Comparison of ENCODE assay signal across 8 mouse cellular contexts in genomic region chr1:39192460-39192996, GRCm38 (mm10). TPM values are rescaled to one million over a fixed set of nuclear protein-coding genes. Genes with fewer than 3 reads are reported as not detected.
DNase-seq lines count a peak whose midpoint lies in the region; ATAC-seq and TF ChIP-seq lines count a peak whose summit lies in the region.

No protein-coding gene starts in this region.

- H3K4me1 ChIP-seq in megakaryocyte, embryonic 14.5 days = peaks cover 48% of the 10 kb centered on the region
- H3K4me1 ChIP-seq in forebrain, embryonic 11.5 days (replicated peaks; ENCODE audit: control insufficient read depth, insufficient read depth, low read length) = peaks cover 12% of the 10 kb centered on the region
- peaks cover 9 to 30% of the 10 kb centered on the region in 2 experiments for H3K4me1 ChIP-seq in heart, embryonic 14.5 days (ENCODE audit: control insufficient read depth in 2 of 2, insufficient read depth in 2 of 2, low read length in 2 of 2)
- H3K4me1 ChIP-seq in kidney, postnatal 0 days (replicated peaks; ENCODE audit: insufficient read depth, low read length) = peaks cover 9% of the 10 kb centered on the region
- H3K4me1 ChIP-seq in liver, embryonic 16.5 days (ENCODE audit: control insufficient read depth, low read depth, low read length) = no peaks in the 10 kb centered on the region
- peaks cover 24% of the 10 kb centered on the region for H3K4me1 ChIP-seq in olfactory bulb, adult 2 months (ENCODE audit: control insufficient read depth, insufficient read depth, low read length)

- no peak overlapping the region for H3K9ac ChIP-seq in forebrain, embryonic 11.5 days (ENCODE audit: low read length)
- H3K9ac ChIP-seq in heart, embryonic 14.5 days (ENCODE audit: low read length) = peak overlapping the region; percentile 84
- H3K9ac ChIP-seq in kidney, postnatal 0 days (ENCODE audit: low read depth, low read length) = no peak overlapping the region
- H3K9ac ChIP-seq in liver, embryonic 16.5 days (ENCODE audit: low read depth, low read length) = peak overlapping the region; percentile 24; the same call in 1 of the 2 replicates

- TF ChIP-seq CTCF in kidney, postnatal 0 days (IDR thresholded peaks at IDR 0.05; ENCODE audit: low read depth) = peak; percentile 30
- TF ChIP-seq CTCF in olfactory bulb, adult 2 months (IDR thresholded peaks at IDR 0.05; ENCODE audit: insufficient read depth, low read depth, low read length) = no peak

- ATAC-seq in megakaryocyte, adult 5-6 weeks (ENCODE audit: poor library complexity, severe bottlenecking) = no peak
- no peak for ATAC-seq in forebrain, embryonic 11.5 days (replicated peaks; ENCODE audit: low FRiP score)
- ATAC-seq in heart, embryonic 14.5 days (ENCODE audit: insufficient number of reproducible peaks, insufficient read depth, low FRiP score, low read depth) = 0 out of 2 replicates have a peak, but pooled peaks have one; percentile 57
- ATAC-seq in kidney, postnatal 0 days (replicated peaks; ENCODE audit: low FRiP score, low read depth) = peak; percentile 34; the same call in 1 of the 2 replicates
- peak; percentile 86 for ATAC-seq in liver, embryonic 16.5 days (ENCODE audit: low read depth)

- no peak overlapping the region for H3K27ac ChIP-seq in forebrain, embryonic 11.5 days (ENCODE audit: low read depth, low read length)
- no peak overlapping the region for H3K27ac ChIP-seq in heart, embryonic 14.5 days (replicated peaks in 1 of 2; ENCODE audit: control insufficient read depth in 1 of 2, insufficient read depth in 1 of 2, low read depth in 2 of 2, low read length in 2 of 2)
- H3K27ac ChIP-seq in kidney, postnatal 0 days = no peak overlapping the region; the same call in 1 of the 2 replicates
- H3K27ac ChIP-seq in liver, embryonic 16.5 days (ENCODE audit: low read length) = peak overlapping the region; percentile 22; the same call in 1 of the 2 replicates
- peak overlapping the region; percentile 29 for H3K27ac ChIP-seq in olfactory bulb, adult 2 months (ENCODE audit: insufficient read depth, low read depth, low read length)

- no peaks in the 10 kb centered on the region for H3K36me3 ChIP-seq in megakaryocyte, embryonic 14.5 days (replicated peaks; ENCODE audit: low read length)
- H3K36me3 ChIP-seq in forebrain, embryonic 11.5 days (ENCODE audit: control insufficient read depth, insufficient read depth, low read length) = no peaks in the 10 kb centered on the region
- H3K36me3 ChIP-seq in heart, embryonic 14.5 days (ENCODE audit: control insufficient read depth, insufficient read depth, low read length) = no peaks in the 10 kb centered on the region
- no peaks in the 10 kb centered on the region for H3K36me3 ChIP-seq in kidney, postnatal 0 days (ENCODE audit: insufficient read depth, low read length)
- H3K36me3 ChIP-seq in liver, embryonic 16.5 days (ENCODE audit: control insufficient read depth, insufficient read depth) = no peaks in the 10 kb centered on the region

- no peak for TF ChIP-seq POLR2A in olfactory bulb, adult 2 months (IDR thresholded peaks at IDR 0.05; ENCODE audit: insufficient read depth, low read depth, low read length)

- DNase-seq in forebrain, embryonic 11.5 days (ENCODE audit: low spot score) = peak; percentile 63
- DNase-seq in kidney, postnatal 0 days (ENCODE audit: low spot score) = peak; percentile 83
- DNase-seq in urinary bladder, adult 2 months (ENCODE audit: low spot score) = peak; percentile 35

- peak overlapping the region; percentile 99 for H3K4me2 ChIP-seq in forebrain, embryonic 11.5 days (ENCODE audit: low read depth, low read length, severe bottlenecking)
- H3K4me2 ChIP-seq in heart, embryonic 14.5 days (ENCODE audit: low read length) = peak overlapping the region; percentile 100
- H3K4me2 ChIP-seq in kidney, postnatal 0 days (ENCODE audit: low read length) = peak overlapping the region; percentile 87
- peak overlapping the region; percentile 68 for H3K4me2 ChIP-seq in liver, embryonic 16.5 days (ENCODE audit: low read depth, low read length)

- peaks cover 3% of the 10 kb centered on the region for H3K9me3 ChIP-seq in megakaryocyte, embryonic 14.5 days
- no peaks in the 10 kb centered on the region for H3K9me3 ChIP-seq in forebrain, embryonic 11.5 days (ENCODE audit: control insufficient read depth, low read length)
- H3K9me3 ChIP-seq in heart, embryonic 14.5 days (ENCODE audit: control insufficient read depth, low read length) = no peaks in the 10 kb centered on the region
- no peaks in the 10 kb centered on the region for H3K9me3 ChIP-seq in kidney, postnatal 0 days (replicated peaks; ENCODE audit: low read length)
- no peaks in the 10 kb centered on the region for H3K9me3 ChIP-seq in liver, embryonic 16.5 days (replicated peaks; ENCODE audit: control insufficient read depth, low read length)

- H3K27me3 ChIP-seq in megakaryocyte, embryonic 14.5 days (replicated peaks) = peaks cover 56% of the 10 kb centered on the region
- peaks cover 34% of the 10 kb centered on the region for H3K27me3 ChIP-seq in forebrain, embryonic 11.5 days (ENCODE audit: control insufficient read depth, insufficient read depth, low read length)
- H3K27me3 ChIP-seq in heart, embryonic 14.5 days (ENCODE audit: control insufficient read depth, insufficient read depth, low read length) = peaks cover 26% of the 10 kb centered on the region
- peaks cover 14% of the 10 kb centered on the region for H3K27me3 ChIP-seq in kidney, postnatal 0 days (ENCODE audit: insufficient read depth, low read length)
- H3K27me3 ChIP-seq in liver, embryonic 16.5 days (ENCODE audit: control insufficient read depth, insufficient read depth, low read depth, low read length) = peaks cover 38% of the 10 kb centered on the region

- H3K4me3 ChIP-seq in megakaryocyte, embryonic 14.5 days (replicated peaks) = peak overlapping the region; percentile 96
- peak overlapping the region; percentile 67 for H3K4me3 ChIP-seq in forebrain, embryonic 11.5 days (ENCODE audit: low read depth, low read length)
- peak overlapping the region; percentile 69 to 76 for H3K4me3 ChIP-seq in heart, embryonic 14.5 days (ENCODE audit: control insufficient read depth in 1 of 2, insufficient read depth in 1 of 2, low read depth in 1 of 2, low read length in 2 of 2)
- H3K4me3 ChIP-seq in kidney, postnatal 0 days (replicated peaks; ENCODE audit: low read depth, low read length) = peak overlapping the region; percentile 71
- peak overlapping the region; percentile 58 for H3K4me3 ChIP-seq in liver, embryonic 16.5 days (ENCODE audit: low read depth, low read length)
- peak overlapping the region; percentile 100 for H3K4me3 ChIP-seq in olfactory bulb, adult 2 months (ENCODE audit: insufficient read depth, low read depth, low read length)

- 1% methylated on average over 28 of the region's 28 CpGs for WGBS in forebrain, embryonic 11.5 days
- 4% methylated on average over 27 of the region's 28 CpGs for WGBS in heart, embryonic 14.5 days
- WGBS in kidney, postnatal 0 days = under 1% methylated on average over 24 of the region's 28 CpGs
- WGBS in liver, embryonic 16.5 days (ENCODE audit: insufficient replicate concordance) = 3% methylated on average over 28 of the region's 28 CpGs
- 3% methylated on average over 28 of the region's 28 CpGs for WGBS in olfactory bulb, adult 2 months

RNA-seq across cellular contexts. Expression of gene Npas2, which starts 1.0 kb away (rescaled TPM):
- 1.9 and 5.8 TPM in 2 replicates for polyA plus RNA-seq in megakaryocyte, embryonic 14.5 days (2012; ENCODE audit: insufficient read depth, low replicate concordance)
- total RNA-seq in megakaryocyte, adult 5-6 weeks (2015) = not detected in 2 replicates
- not detected in 2 replicates for total RNA-seq in megakaryocyte, adult 5-6 weeks (2017)
- polyA plus RNA-seq in forebrain, embryonic 11.5 days (2014; fragmentation: Nextera tagmentation; extraction: Ambion mirVana) = 0.07 TPM in 1 of 2 replicates, not detected in the other
- polyA plus RNA-seq in heart, embryonic 14.5 days (2014; fragmentation: Nextera tagmentation; extraction: Ambion mirVana) = 1.3 and 2.5 TPM in 2 replicates
- polyA plus RNA-seq in kidney, postnatal 0 days (2015; fragmentation: Nextera tagmentation; extraction: Ambion mirVana) = 1.1 and 1.4 TPM in 2 replicates
- polyA plus RNA-seq in liver, embryonic 16.5 days (2015; fragmentation: Nextera tagmentation; extraction: Ambion mirVana) = 0.42 TPM in 2 replicates
- polyA plus RNA-seq in olfactory bulb, adult 2 months (2012; ENCODE audit: insufficient read depth, insufficient read length, low replicate concordance, missing spikeins) = not detected in 2 replicates
- 1.7 and 2.7 TPM in 2 replicates for polyA plus RNA-seq in urinary bladder, adult 2 months (2012; rRNA removed)

Comparison
In these comparisons a context has a peak if more than half of its experiments do, and no peak if none do; other contexts are left out.
1. ATAC-seq: peak in heart, embryonic 14.5 days (single experiment), kidney, postnatal 0 days (single experiment) and liver, embryonic 16.5 days (single experiment); none in megakaryocyte, adult 5-6 weeks (single experiment) and forebrain, embryonic 11.5 days (single experiment).
2. H3K27ac ChIP-seq: peak in liver, embryonic 16.5 days (single experiment) and olfactory bulb, adult 2 months (single experiment); none in forebrain, embryonic 11.5 days (single experiment), heart, embryonic 14.5 days (0 of 2) and kidney, postnatal 0 days (single experiment).
3. H3K9ac ChIP-seq: peak in heart, embryonic 14.5 days (single experiment) and liver, embryonic 16.5 days (single experiment); none in forebrain, embryonic 11.5 days (single experiment) and kidney, postnatal 0 days (single experiment).
4. Peak in every context shown above with its lines, with median percentiles within 50 percentile points of each other: H3K4me3 ChIP-seq, DNase-seq and H3K4me2 ChIP-seq.